Mouse (Mus musculus) midbrain, embryonic 14.5 days (tissue): Measurements from ENCODE around the gene Arl8b. TPM values are rescaled to one million over a fixed set of nuclear protein-coding genes. Genes with fewer than 3 reads are reported as not detected.

Experiments
- ATAC-seq: fragments of 200-750 bp; cut with Nextera tagmentation; 2 replicates; pipeline ENCODE4 v1.8.0; 2017; ENCODE audit warnings: moderate number of reproducible peaks, moderate library complexity; ENCODE audit not compliant: low FRiP score, low TSS enrichment
- DNase-seq: peaks from one replicate; pipeline ENCODE4 v3.0.0-alpha.2; 2015
- H3K27ac ChIP-seq: fragments of 300-500 bp; sonication (generic); replicated peaks from 2 replicates; pipeline ENCODE4 v1.5.1; 2014; ENCODE audit warnings: mild to moderate bottlenecking, low read depth, low read length, moderate library complexity
- H3K27me3 ChIP-seq: fragments of 300-500 bp; sonication (generic); 2 replicates; pipeline ENCODE4 v1.6.1; 2014; ENCODE audit warnings: low read length, control low read depth, mixed read lengths; ENCODE audit not compliant: control insufficient read depth, insufficient read depth
- H3K36me3 ChIP-seq: fragments of 300-500 bp; sonication (generic); 2 replicates; pipeline ENCODE4 v1.6.1; 2014; ENCODE audit warnings: low read length, control low read depth; ENCODE audit not compliant: control insufficient read depth, insufficient read depth
- H3K4me1 ChIP-seq: fragments of 300-500 bp; sonication (generic); 2 replicates; pipeline ENCODE4 v1.6.1; 2014; ENCODE audit warnings: mild to moderate bottlenecking, antibody characterized with exemption, low read length, control low read depth; ENCODE audit not compliant: control insufficient read depth, insufficient read depth
- H3K4me2 ChIP-seq: fragments of 300-500 bp; sonication (generic); 2 replicates; pipeline ENCODE4 v1.6.1; 2014; ENCODE audit warnings: mild to moderate bottlenecking, low read length, moderate library complexity
- H3K4me3 ChIP-seq: fragments of 300-500 bp; sonication (generic); replicated peaks from 2 replicates; pipeline ENCODE4 v1.5.1; 2014; ENCODE audit warnings: low read depth, low read length
- H3K9ac ChIP-seq: fragments of 300-500 bp; sonication (generic); replicated peaks from 2 replicates; pipeline ENCODE4 v1.6.1; 2014; ENCODE audit warnings: mild to moderate bottlenecking, low read length, moderate library complexity
- H3K9me3 ChIP-seq: fragments of 300-500 bp; sonication (generic); 2 replicates; pipeline ENCODE4 v1.6.1; 2016; ENCODE audit warnings: low read length, control low read depth, mixed read lengths; ENCODE audit not compliant: control insufficient read depth
- WGBS: fragments of 180-500 bp; shearing (Covaris S2); extraction: QIAGEN DNeasy Blood & Tissue Kit; methylation state at CpG from one replicate; pipeline ENCODE4 v1.1.7; 2014; 5-methylcytosine and 5-hydroxymethylcytosine counted together
- polyA plus RNA-seq: library from polyadenylated mRNA; unstranded; fragments of >200 nt; fragmentation: Nextera tagmentation; extraction: Ambion mirVana; gene quantifications from 2 replicates; pipeline ENCODE4 v1.2.1, GENCODE M21; 2014

The Arl8b gene
- polyA plus RNA-seq, 1 experiment from 2014 or later, result 113 TPM

- Histone ChIP-seq H3K4me1 (peaks cover 11% of the 10 kb centered on the region), H3K27me3 (no peaks in the 10 kb centered on the region), H3K9me3 (no peaks in the 10 kb centered on the region), H3K4me2 (peak overlapping the region; percentile 82; the same call in 1 of the 2 replicates), H3K4me3 (no peak overlapping the region), H3K9ac (no peak overlapping the region), H3K27ac (no peak overlapping the region), H3K36me3 (peaks cover 18% of the 10 kb centered on the region)
- DNase-seq (peak; percentile 1), ATAC-seq (no peak)
- 23% methylated on average over 5 of the region's 5 CpGs for WGBS
These were observed 44.5 kb downstream of the Arl8b start for GRCm38 (mm10) chr6:108827336-108827920.

DNA sequence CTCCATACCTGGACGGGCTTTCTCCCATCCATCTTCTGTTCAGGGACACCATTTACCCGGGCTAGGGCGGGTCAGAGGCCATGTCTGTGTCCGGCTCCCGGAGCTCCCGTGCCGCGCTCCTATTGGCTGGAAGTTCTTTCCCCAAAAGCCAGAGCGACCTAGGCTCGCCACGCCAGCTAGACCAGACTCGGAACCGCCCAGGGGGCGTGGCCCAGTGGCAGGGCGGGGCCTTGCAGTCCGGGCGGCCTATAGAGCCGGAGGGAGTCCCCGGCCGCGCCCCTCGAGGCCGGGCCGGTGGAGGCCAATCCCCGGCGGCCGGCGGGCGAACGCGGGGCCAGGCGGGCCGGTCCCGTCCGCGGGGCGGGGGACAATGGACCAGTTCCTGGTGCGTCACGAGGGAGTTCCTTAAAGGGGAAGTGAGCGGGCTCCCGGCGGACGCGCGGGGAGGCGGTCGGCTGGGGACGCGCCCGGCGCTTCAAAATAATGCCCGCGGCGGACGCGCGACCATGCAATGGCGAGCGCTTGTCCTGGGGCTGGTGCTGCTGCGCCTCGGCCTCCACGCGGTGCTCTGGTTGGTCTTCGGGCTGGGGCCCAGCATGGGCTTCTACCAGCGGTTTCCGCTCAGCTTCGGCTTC, 45.5 kb downstream of the Arl8b start, which contains the start of gene Edem1:
TSS of gene Edem1 (plus strand) at position 408 of the 635 bp plus-strand sequence.
- Histone ChIP-seq H3K4me3 (peak within 1 kb of the TSS; percentile 92), H3K27ac (peak within 1 kb of the TSS; percentile 78), H3K4me1 (peaks cover 11% of the 10 kb centered on the region), H3K9me3 (no peaks in the 10 kb centered on the region), H3K4me2 (peak within 1 kb of the TSS; percentile 82), H3K27me3 (no peaks in the 10 kb centered on the region), H3K9ac (peak within 1 kb of the TSS; percentile 79), H3K36me3 (peaks cover 9% of the 10 kb centered on the region)
- DNase-seq (peak; percentile 95), ATAC-seq (peak; percentile 96)
- under 1% methylated on average over 66 of the region's 67 CpGs for WGBS

- H3K9ac ChIP-seq, result peak overlapping the region; percentile 79
- H3K4me1 ChIP-seq, result peaks cover 11% of the 10 kb centered on the region
- ATAC-seq (peak; percentile 57), DNase-seq (peak; percentile 71)
- no peaks in the 10 kb centered on the region for H3K9me3 ChIP-seq
- H3K4me2 ChIP-seq, result peak overlapping the region; percentile 82
- peaks cover 4% of the 10 kb centered on the region; the same call in 1 of the 2 replicates for H3K36me3 ChIP-seq
- no peaks in the 10 kb centered on the region for H3K27me3 ChIP-seq
- peak overlapping the region; percentile 78 for H3K27ac ChIP-seq
- peak overlapping the region; percentile 92 for H3K4me3 ChIP-seq
- WGBS, result under 1% methylated on average over 56 of the region's 56 CpGs
These were observed 46.0 kb downstream of the Arl8b start for GRCm38 (mm10) chr6:108828872-108829271.

GRCm38 (mm10) chr6:108829386-108830370, 46.8 kb downstream of the Arl8b start:
- Histone ChIP-seq H3K27me3 (no peaks in the 10 kb centered on the region), H3K9me3 (no peaks in the 10 kb centered on the region), H3K4me1 (peaks cover 11% of the 10 kb centered on the region), H3K4me2 (peak overlapping the region; percentile 82), H3K27ac (no peak overlapping the region), H3K4me3 (peak overlapping the region; percentile 92), H3K9ac (peak overlapping the region; percentile 79), H3K36me3 (no peaks in the 10 kb centered on the region)
- ATAC-seq (no peak), DNase-seq (peak; percentile 35)
- 28% methylated on average over 22 of the region's 22 CpGs for WGBS

DNA sequence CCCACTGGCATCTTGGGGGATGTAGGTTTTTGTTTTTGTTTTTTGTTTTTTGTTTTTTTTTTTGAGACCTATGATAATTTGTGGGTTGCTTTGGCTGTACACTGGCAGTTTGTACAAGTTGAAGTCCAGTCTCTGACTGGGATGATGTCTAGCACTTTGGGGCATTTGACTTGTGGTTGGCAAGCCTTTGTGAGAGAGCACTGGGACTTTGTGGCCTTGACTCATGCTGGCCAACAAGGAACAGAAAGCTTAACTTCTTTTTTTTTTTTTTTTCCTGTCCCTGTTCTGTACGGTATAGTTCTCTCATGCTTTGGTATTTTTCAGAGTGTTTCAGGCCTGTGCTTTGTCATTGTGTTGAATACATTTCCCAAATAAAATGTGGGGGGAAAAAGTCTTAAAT, 49.3 kb downstream of the Arl8b start:
- Histone ChIP-seq H3K27me3 (no peaks in the 10 kb centered on the region), H3K27ac (no peak overlapping the region), H3K9ac (no peak overlapping the region), H3K4me1 (peaks cover 11% of the 10 kb centered on the region), H3K9me3 (no peaks in the 10 kb centered on the region), H3K4me3 (no peak overlapping the region), H3K4me2 (no peak overlapping the region), H3K36me3 (0 out of 2 replicates have a peak, but pooled peaks cover 4% of the 10 kb centered on the region)
- WGBS, result 86% methylated on average over 1 of the region's 1 CpGs
- DNase-seq (no peak), ATAC-seq (no peak)

DNA sequence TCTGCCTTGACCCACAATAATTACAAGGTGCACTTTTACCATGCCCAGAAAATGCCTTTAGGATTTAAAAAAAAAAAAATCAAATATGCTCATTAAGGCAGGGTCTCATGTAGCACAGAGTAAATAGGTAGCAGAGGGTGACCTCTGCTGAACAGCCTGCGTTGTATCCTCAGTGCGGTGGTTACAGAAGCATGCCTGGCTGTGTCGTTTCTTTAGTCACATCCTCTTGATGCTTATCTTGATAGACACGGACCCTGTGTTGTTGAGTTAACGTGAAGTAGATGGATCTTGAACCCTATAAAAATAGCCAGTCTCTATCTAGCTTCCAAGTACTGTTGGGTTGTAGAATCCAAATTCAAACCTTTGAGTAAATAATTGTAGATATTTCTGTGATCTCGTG, 50.1 kb downstream of the Arl8b start:
- Histone ChIP-seq H3K4me3 (no peak overlapping the region), H3K9ac (no peak overlapping the region), H3K9me3 (no peaks in the 10 kb centered on the region), H3K4me2 (no peak overlapping the region), H3K27ac (no peak overlapping the region), H3K4me1 (peaks cover 11% of the 10 kb centered on the region), H3K27me3 (no peaks in the 10 kb centered on the region), H3K36me3 (peaks cover 11% of the 10 kb centered on the region)
- DNase-seq, result no peak
- WGBS, result 89% methylated on average over 6 of the region's 6 CpGs
- ATAC-seq, result no peak

DNA sequence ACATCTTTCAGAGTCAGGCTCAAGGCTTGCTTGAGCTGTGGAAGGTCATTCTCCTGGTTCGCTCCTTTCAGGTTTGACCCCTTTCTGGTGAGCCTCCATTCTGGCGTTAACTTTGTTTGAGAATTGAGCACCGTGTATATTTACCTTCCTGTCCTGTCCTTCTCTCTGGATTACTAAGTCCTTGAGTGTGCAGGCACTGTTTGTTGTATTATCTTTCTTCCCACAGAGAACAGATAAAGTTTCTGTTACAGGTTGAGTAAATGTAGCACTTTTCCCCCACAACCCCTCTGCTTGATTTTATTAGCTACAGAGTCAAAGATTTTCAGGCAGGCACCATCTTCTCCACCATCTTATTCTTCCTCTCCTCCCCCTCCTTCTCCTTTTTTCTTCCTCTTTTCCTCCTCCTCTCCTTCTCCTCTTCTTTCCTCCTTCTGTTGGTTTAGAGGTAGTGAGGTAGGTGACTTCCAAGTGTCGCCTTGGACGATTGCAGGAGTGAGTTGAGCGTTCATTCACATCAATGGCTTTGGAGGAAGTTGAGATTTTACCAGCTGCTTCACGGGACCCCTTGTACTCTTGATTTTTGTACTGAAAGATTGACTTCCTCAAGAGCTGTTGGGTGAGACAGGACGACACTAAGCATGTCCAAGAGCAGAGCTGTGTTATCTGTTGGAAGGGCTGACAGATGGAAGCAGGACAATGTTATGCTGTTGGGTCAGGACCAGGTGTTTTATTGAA, 51.2 kb downstream of the Arl8b start:
- WGBS, result 92% methylated on average over 8 of the region's 8 CpGs
- Histone ChIP-seq H3K36me3 (peaks cover 12% of the 10 kb centered on the region), H3K9ac (no peak overlapping the region)

More for the DNA sequence above, 51.2 kb downstream of the Arl8b start:
- Histone ChIP-seq H3K27me3 (no peaks in the 10 kb centered on the region), H3K4me3 (no peak overlapping the region), H3K9me3 (no peaks in the 10 kb centered on the region), H3K4me2 (no peak overlapping the region), H3K27ac (no peak overlapping the region), H3K4me1 (peaks cover 11% of the 10 kb centered on the region)
- DNase-seq, result no peak
- ATAC-seq, result no peak
